Mouse (Mus musculus) stomach, embryonic 15.5 days (tissue): ENCODE data around the gene Cpn1. TPM values are rescaled to one million over a fixed set of nuclear protein-coding genes. Genes with fewer than 3 reads are reported as not detected.
"Not testable (repeated sequence)": the region's sequence is repeated elsewhere in the genome, so short reads cannot be mapped to it uniquely, and the experiment has no call there.

Experiments
- ATAC-seq: fragments of 200-750 bp; cut with Nextera tagmentation; 2 replicates; pipeline ENCODE4 v1.8.0; 2017; ENCODE audit warnings: low read depth, moderate number of reproducible peaks, moderate TSS enrichment; ENCODE audit not compliant: insufficient read depth, low FRiP score
- H3K27ac ChIP-seq: fragments of 300-500 bp; sonication (generic); 2 replicates; pipeline ENCODE4 v1.5.1; 2015; ENCODE audit warnings: mild to moderate bottlenecking, inconsistent platforms
- H3K27me3 ChIP-seq: fragments of 300-500 bp; sonication (generic); replicated peaks from 2 replicates; pipeline ENCODE4 v1.6.1; 2015; ENCODE audit warnings: inconsistent platforms
- H3K36me3 ChIP-seq: fragments of 300-500 bp; sonication (generic); 2 replicates; pipeline ENCODE4 v1.6.1; 2015; ENCODE audit warnings: inconsistent platforms
- H3K4me1 ChIP-seq: fragments of 300-500 bp; sonication (generic); 2 replicates; pipeline ENCODE4 v1.6.1; 2015; ENCODE audit warnings: inconsistent platforms
- H3K4me2 ChIP-seq: fragments of 300-500 bp; sonication (generic); 2 replicates; pipeline ENCODE4 v1.6.1; 2015; ENCODE audit warnings: mild to moderate bottlenecking, inconsistent platforms
- H3K4me3 ChIP-seq: fragments of 300-500 bp; sonication (generic); replicated peaks from 2 replicates; pipeline ENCODE4 v1.5.1; 2015; ENCODE audit warnings: inconsistent platforms
- H3K9ac ChIP-seq: fragments of 300-500 bp; sonication (generic); 2 replicates; pipeline ENCODE4 v1.6.1; 2015; ENCODE audit warnings: inconsistent platforms
- H3K9me3 ChIP-seq: fragments of 300-500 bp; sonication (generic); 2 replicates; pipeline ENCODE4 v1.6.1; 2016; ENCODE audit warnings: inconsistent platforms
- WGBS: fragments of 180-500 bp; shearing (Covaris S2); methylation state at CpG from one replicate; pipeline ENCODE4 v1.1.7; 2015; 5-methylcytosine and 5-hydroxymethylcytosine counted together
- polyA plus RNA-seq: library from polyadenylated mRNA; unstranded; fragments of >200 nt; fragmentation: Nextera tagmentation; extraction: Ambion mirVana; gene quantifications from 2 replicates; pipeline ENCODE4 v1.2.1, GENCODE M21; 2015

The Cpn1 gene
- polyA plus RNA-seq, 1 experiment from 2014 or later, result 52.6 TPM

- Histone ChIP-seq H3K4me2 (no peak overlapping the region), H3K9ac (no peak overlapping the region), H3K9me3 (no peaks in the 10 kb centered on the region), H3K27me3 (no peaks in the 10 kb centered on the region), H3K4me3 (no peak overlapping the region), H3K4me1 (no peaks in the 10 kb centered on the region), H3K36me3 (no peaks in the 10 kb centered on the region), H3K27ac (no peak overlapping the region)
- 78% methylated on average over 4 of the region's 4 CpGs for WGBS
- no peak for ATAC-seq
Observed at GRCm38 (mm10) chr19:43957881-43958280, 28.5 kb downstream of the Cpn1 start.

- 27% methylated on average over 4 of the region's 4 CpGs for WGBS
- Histone ChIP-seq H3K9me3 (no peaks in the 10 kb centered on the region), H3K9ac (no peak overlapping the region), H3K36me3 (no peaks in the 10 kb centered on the region), H3K27me3 (no peaks in the 10 kb centered on the region), H3K4me2 (no peak overlapping the region), H3K4me3 (no peak overlapping the region), H3K27ac (no peak overlapping the region), H3K4me1 (no peaks in the 10 kb centered on the region)
- no peak for ATAC-seq
Observed at GRCm38 (mm10) chr19:43957402-43957801, 29.0 kb downstream of the Cpn1 start.

- no peak overlapping the region for H3K4me3 ChIP-seq
- H3K27ac ChIP-seq, result no peak overlapping the region
- ATAC-seq, result no peak
- H3K36me3 ChIP-seq, result no peaks in the 10 kb centered on the region
- H3K4me1 ChIP-seq, result no peaks in the 10 kb centered on the region
- WGBS, result 70% methylated on average over 5 of the region's 5 CpGs
- no peak overlapping the region for H3K4me2 ChIP-seq
- no peaks in the 10 kb centered on the region for H3K9me3 ChIP-seq
- H3K27me3 ChIP-seq, result no peaks in the 10 kb centered on the region
- H3K9ac ChIP-seq, result no peak overlapping the region
Observed at GRCm38 (mm10) chr19:43955266-43955665, 31.1 kb downstream of the Cpn1 start.

GRCm38 (mm10) chr19:43954864-43955263, 31.5 kb downstream of the Cpn1 start:
- Histone ChIP-seq H3K4me2 (no peak overlapping the region), H3K4me1 (no peaks in the 10 kb centered on the region), H3K9me3 (no peaks in the 10 kb centered on the region), H3K9ac (no peak overlapping the region), H3K4me3 (no peak overlapping the region), H3K27me3 (no peaks in the 10 kb centered on the region), H3K36me3 (no peaks in the 10 kb centered on the region), H3K27ac (no peak overlapping the region)
- WGBS, result 83% methylated on average over 4 of the region's 4 CpGs
- ATAC-seq, result no peak

GRCm38 (mm10) chr19:43952936-43953335, 33.4 kb downstream of the Cpn1 start:
- WGBS, result 74% methylated on average over 8 of the region's 8 CpGs

GRCm38 (mm10) chr19:43949111-43949810, 37.1 kb downstream of the Cpn1 start:
- H3K27ac ChIP-seq, result no peak overlapping the region
- H3K36me3 ChIP-seq, result no peaks in the 10 kb centered on the region
- no peaks in the 10 kb centered on the region for H3K27me3 ChIP-seq
- ATAC-seq, result peak; percentile 58
- WGBS, result 8% methylated on average over 12 of the region's 12 CpGs
- H3K9ac ChIP-seq, result no peak overlapping the region
- H3K4me3 ChIP-seq, result no peak overlapping the region
- H3K4me2 ChIP-seq, result peak overlapping the region; percentile 34
- peaks cover 8% of the 10 kb centered on the region; the same call in 1 of the 2 replicates for H3K4me1 ChIP-seq
- H3K9me3 ChIP-seq, result no peaks in the 10 kb centered on the region

More at GRCm38 (mm10) chr19:43952936-43953335, 33.4 kb downstream of the Cpn1 start:
- not testable (repeated sequence) for H3K4me3 ChIP-seq, H3K27me3 ChIP-seq, H3K9me3 ChIP-seq, H3K9ac ChIP-seq, H3K4me2 ChIP-seq, H3K4me1 ChIP-seq, H3K27ac ChIP-seq, H3K36me3 ChIP-seq, ATAC-seq

GRCm38 (mm10) chr19:43944566-43944965, 41.8 kb downstream of the Cpn1 start:
- 85% methylated on average over 8 of the region's 8 CpGs for WGBS
- no peak for ATAC-seq
- Histone ChIP-seq H3K9ac (no peak overlapping the region), H3K4me2 (no peak overlapping the region), H3K9me3 (no peaks in the 10 kb centered on the region), H3K27ac (no peak overlapping the region), H3K27me3 (no peaks in the 10 kb centered on the region), H3K36me3 (no peaks in the 10 kb centered on the region), H3K4me3 (no peak overlapping the region), H3K4me1 (peaks cover 6% of the 10 kb centered on the region; the same call in 1 of the 2 replicates)

- H3K27ac ChIP-seq, result no peak overlapping the region
- no peaks in the 10 kb centered on the region for H3K27me3 ChIP-seq
- no peak overlapping the region for H3K9ac ChIP-seq
- no peaks in the 10 kb centered on the region for H3K36me3 ChIP-seq
- H3K9me3 ChIP-seq, result no peaks in the 10 kb centered on the region
- no peak for ATAC-seq
- WGBS, result 72% methylated on average over 16 of the region's 16 CpGs
- no peak overlapping the region for H3K4me3 ChIP-seq
- H3K4me1 ChIP-seq, result peaks cover 13% of the 10 kb centered on the region
- H3K4me2 ChIP-seq, result no peak overlapping the region
Observed at GRCm38 (mm10) chr19:43943076-43943475, 43.3 kb downstream of the Cpn1 start.

- peak within 1 kb of the TSS; percentile 75 for H3K27ac ChIP-seq
- no peaks in the 10 kb centered on the region for H3K9me3 ChIP-seq
- peak within 1 kb of the TSS; percentile 76 for H3K4me3 ChIP-seq
- H3K9ac ChIP-seq, result peak within 1 kb of the TSS; percentile 86
- no peaks in the 10 kb centered on the region for H3K27me3 ChIP-seq
- H3K4me1 ChIP-seq, result peaks cover 13% of the 10 kb centered on the region
- ATAC-seq, result peak; percentile 89
- no peaks in the 10 kb centered on the region for H3K36me3 ChIP-seq
- 4% methylated on average over 73 of the region's 94 CpGs for WGBS
- H3K4me2 ChIP-seq, result peak within 1 kb of the TSS; percentile 79
Observed at GRCm38 (mm10) chr19:43939769-43940689, 46.3 kb downstream of the Cpn1 start, which contains the start of gene Dnmbp. Dnmbp (minus strand) TSS chr19:43940191.

- Histone ChIP-seq H3K4me2 (peak overlapping the region; percentile 79), H3K36me3 (no peaks in the 10 kb centered on the region), H3K4me1 (peaks cover 13% of the 10 kb centered on the region), H3K27me3 (no peaks in the 10 kb centered on the region), H3K9me3 (no peaks in the 10 kb centered on the region), H3K4me3 (peak overlapping the region; percentile 76), H3K9ac (peak overlapping the region; percentile 86), H3K27ac (peak overlapping the region; percentile 75)
- 17% methylated on average over 16 of the region's 16 CpGs for WGBS
- 0 out of 2 replicates have a peak, but pooled peaks have one; percentile 6 for ATAC-seq
Observed at GRCm38 (mm10) chr19:43939171-43939768, 47.1 kb downstream of the Cpn1 start.

- Histone ChIP-seq H3K36me3 (no peaks in the 10 kb centered on the region), H3K27ac (peak overlapping the region; percentile 28; the same call in 1 of the 2 replicates), H3K4me1 (peaks cover 13% of the 10 kb centered on the region), H3K4me2 (peak overlapping the region; percentile 79), H3K4me3 (peak overlapping the region; percentile 76), H3K9me3 (no peaks in the 10 kb centered on the region), H3K9ac (no peak overlapping the region), H3K27me3 (no peaks in the 10 kb centered on the region)
- WGBS, result 23% methylated on average over 11 of the region's 11 CpGs
- ATAC-seq, result no peak
Observed at GRCm38 (mm10) chr19:43938355-43938754, 48.0 kb downstream of the Cpn1 start.
